Mouse (Mus musculus) C2C12 (cell line): ENCODE data around the gene Gm45618. TPM values are rescaled to one million over a fixed set of nuclear protein-coding genes. Genes with fewer than 3 reads are reported as not detected.

ENCODE experiments used
- H3K27me3 ChIP-seq: one replicate; pipeline ENCODE4 v1.6.1; 2011; ENCODE audit not compliant: control insufficient read depth, insufficient read depth, insufficient read length
- H3K36me3 ChIP-seq: one replicate; pipeline ENCODE4 v1.6.1; 2011; ENCODE audit not compliant: control insufficient read depth, insufficient read depth
- H3K4me3 ChIP-seq: one replicate; pipeline ENCODE4 v1.5.1; 2011; ENCODE audit warnings: mild to moderate bottlenecking, control low read depth; ENCODE audit not compliant: poor library complexity, insufficient read depth, severe bottlenecking
- H3K79me2 ChIP-seq: one replicate; pipeline ENCODE4 v1.6.1; 2011; ENCODE audit not compliant: control insufficient read depth, insufficient read depth
- H3K79me3 ChIP-seq: one replicate; pipeline ENCODE4 v1.6.1; 2011; ENCODE audit warnings: low read depth, control low read depth
- H3ac ChIP-seq: one replicate; pipeline ENCODE3; 2011; ENCODE audit warnings: low read depth; ENCODE audit not compliant: control insufficient read depth, insufficient read length
- CEBPB ChIP-seq: IDR thresholded peaks from one replicate; pipeline ENCODE4 v1.6.1; 2011; ENCODE audit warnings: low read depth, mild to moderate bottlenecking, control low read depth, moderate library complexity
- CTCF ChIP-seq: IDR thresholded peaks from one replicate; pipeline ENCODE4 v1.5.1; 2011; ENCODE audit not compliant: control insufficient read depth, insufficient read depth, insufficient read length
- FOSL1 ChIP-seq: IDR thresholded peaks from one replicate; pipeline ENCODE4 v1.8.0; 2011; ENCODE audit warnings: mild to moderate bottlenecking, low read length; ENCODE audit not compliant: poor library complexity, insufficient read depth, severe bottlenecking
- MAX ChIP-seq: IDR thresholded peaks from one replicate; pipeline ENCODE4 v1.6.1; 2011; ENCODE audit warnings: mild to moderate bottlenecking, control low read depth
- MYOD1 ChIP-seq: IDR thresholded peaks from one replicate; pipeline ENCODE4 v1.6.1; 2011; ENCODE audit warnings: low read depth; ENCODE audit not compliant: control insufficient read depth, insufficient read length
- MYOG ChIP-seq: IDR thresholded peaks from one replicate; pipeline ENCODE4 v1.6.1; 2011; ENCODE audit not compliant: control insufficient read depth, insufficient read length; ENCODE audit errors: extremely low read depth
- USF1 ChIP-seq: IDR thresholded peaks from one replicate; pipeline ENCODE4 v1.6.1; 2011; ENCODE audit warnings: low read depth, mild to moderate bottlenecking, control low read depth, moderate library complexity
- polyA plus RNA-seq: library from polyadenylated mRNA; unstranded; fragments of >200 nt; fragmentation: generic; extraction: Trizol; gene quantifications from one replicate; pipeline ENCODE4 v1.2.1, GENCODE M21; 2012; ENCODE audit warnings: missing spikeins

Gm45618 gene
- polyA plus RNA-seq, 1 experiment: not detected

GRCm38 (mm10) chr7:142134206-142134995 is 13.9 kb upstream of the Gm45618 start:
- no peak overlapping the region for H3K4me3 ChIP-seq
- no peaks in the 10 kb centered on the region for H3K79me3 ChIP-seq
- TF ChIP-seq MYOG (no peak), MYOD1 (no peak), CEBPB (no peak), USF1 (no peak), CTCF (no peak), FOSL1 (no peak), MAX (no peak)
- H3K27me3 ChIP-seq: peaks cover 32% of the 10 kb centered on the region
- no peaks in the 10 kb centered on the region for H3K79me2 ChIP-seq
- no peaks in the 10 kb centered on the region for H3K36me3 ChIP-seq
- H3ac ChIP-seq: no peak overlapping the region

- H3K4me3 ChIP-seq: no peak overlapping the region
- no peaks in the 10 kb centered on the region for H3K36me3 ChIP-seq
- H3K79me2 ChIP-seq: no peaks in the 10 kb centered on the region
- H3K79me3 ChIP-seq: no peaks in the 10 kb centered on the region
- TF ChIP-seq CEBPB: no peak
- TF ChIP-seq USF1: no peak
- TF ChIP-seq CTCF: no peak
- no peak for TF ChIP-seq MYOD1
- TF ChIP-seq FOSL1: no peak
- no peak for TF ChIP-seq MAX
- no peak for TF ChIP-seq MYOG
- peaks cover 33% of the 10 kb centered on the region for H3K27me3 ChIP-seq
- H3ac ChIP-seq: no peak overlapping the region
These were observed 8.3 kb upstream of the Gm45618 start for GRCm38 (mm10) chr7:142128843-142129242.

- H3ac ChIP-seq: no peak overlapping the region
- TF ChIP-seq CTCF (peak; percentile 34), MAX (no peak)
- no peaks in the 10 kb centered on the region for H3K79me3 ChIP-seq
- no peak overlapping the region for H3K4me3 ChIP-seq
- H3K79me2 ChIP-seq: no peaks in the 10 kb centered on the region
- peaks cover 25% of the 10 kb centered on the region for H3K27me3 ChIP-seq
- no peaks in the 10 kb centered on the region for H3K36me3 ChIP-seq
These were observed 897 bp downstream of the Gm45618 start for GRCm38 (mm10) chr7:142119632-142120031.

- no peak for TF ChIP-seq CTCF
- TF ChIP-seq USF1: no peak
- no peak for TF ChIP-seq MAX
- no peak for TF ChIP-seq FOSL1
- TF ChIP-seq CEBPB: no peak
- H3K79me2 ChIP-seq: no peaks in the 10 kb centered on the region
- no peaks in the 10 kb centered on the region for H3K79me3 ChIP-seq
- H3ac ChIP-seq: no peak overlapping the region
- H3K27me3 ChIP-seq: peaks cover 10% of the 10 kb centered on the region
- no peak overlapping the region for H3K4me3 ChIP-seq
- no peaks in the 10 kb centered on the region for H3K36me3 ChIP-seq
These were observed 15.8 kb downstream of the Gm45618 start for GRCm38 (mm10) chr7:142104747-142105146.

- TF ChIP-seq CEBPB (no peak), MYOG (no peak), MYOD1 (peak; percentile 7), CTCF (peak; percentile 98)
- peaks cover 23% of the 10 kb centered on the region for H3K27me3 ChIP-seq
- H3ac ChIP-seq: no peak overlapping the region
- no peaks in the 10 kb centered on the region for H3K36me3 ChIP-seq
- no peak overlapping the region for H3K4me3 ChIP-seq
- H3K79me3 ChIP-seq: no peaks in the 10 kb centered on the region
- peaks cover 7% of the 10 kb centered on the region for H3K79me2 ChIP-seq
These were observed 22.8 kb downstream of the Gm45618 start for GRCm38 (mm10) chr7:142097776-142098175.

GRCm38 (mm10) chr7:142096701-142097100 is 23.8 kb downstream of the Gm45618 start:
- TF ChIP-seq CTCF: no peak
- no peak for TF ChIP-seq FOSL1
- TF ChIP-seq CEBPB: no peak
- no peak for TF ChIP-seq USF1
- TF ChIP-seq MYOD1: no peak
- no peak for TF ChIP-seq MAX
- H3K79me2 ChIP-seq: peaks cover 17% of the 10 kb centered on the region
- H3K36me3 ChIP-seq: no peaks in the 10 kb centered on the region
- no peak overlapping the region for H3ac ChIP-seq
- peaks cover 23% of the 10 kb centered on the region for H3K27me3 ChIP-seq
- H3K4me3 ChIP-seq: no peak overlapping the region
- no peaks in the 10 kb centered on the region for H3K79me3 ChIP-seq
